Mouse (Mus musculus): ENCODE data around the gene Nckap5l.

- no peak for TF ChIP-seq CTCF (IDR thresholded peaks at IDR 0.05; ENCODE audit: control insufficient read depth, insufficient read depth, low read length)
- TF ChIP-seq POLR2A (IDR thresholded peaks at IDR 0.05; ENCODE audit: borderline replicate concordance, control insufficient read depth, low read depth, low read length): no peak
Observed at GRCm38 (mm10) chr15:99501292-99502260, 44.0 kb upstream of the Nckap5l start.

Measured in bone marrow, adult 2 months (tissue).